Mouse (Mus musculus) large intestine, adult 2 months (tissue): ENCODE results near the gene Smagp. TPM values are rescaled to one million over a fixed set of nuclear protein-coding genes. Genes with fewer than 3 reads are reported as not detected.
"Not testable (repeated sequence)": the region's sequence is repeated elsewhere in the genome, so short reads cannot be mapped to it uniquely, and the experiment has no call there.

Experiments
- DNase-seq: peaks from one replicate; pipeline ENCODE4 v3.0.0-alpha.2; 2012; ENCODE audit warnings: low read depth, low spot score
- WGBS: fragments of 180-500 bp; shearing (Covaris S2); methylation state at CpG from one replicate; pipeline ENCODE4 v1.1.7; 2018; 5-methylcytosine and 5-hydroxymethylcytosine counted together
- polyA plus RNA-seq: library from polyadenylated mRNA; depleted of rRNA; stranded (reverse); fragments of >200 nt; gene quantifications from 2 replicates; pipeline ENCODE4 v1.2.3, GENCODE M21; 2012

Smagp gene
- polyA plus RNA-seq, 1 experiment = 206 TPM

GRCm38 (mm10) chr15:100631454-100632170, 5.1 kb downstream of the Smagp start:
- WGBS = 80% methylated on average over 12 of the region's 12 CpGs

GRCm38 (mm10) chr15:100630126-100630525, 6.6 kb downstream of the Smagp start:
- WGBS = 89% methylated on average over 3 of the region's 3 CpGs
- no peak for DNase-seq

More at GRCm38 (mm10) chr15:100631454-100632170, 5.1 kb downstream of the Smagp start:
- no peak for DNase-seq

- no peak for DNase-seq
- 31% methylated on average over 7 of the region's 7 CpGs for WGBS
Observed at GRCm38 (mm10) chr15:100628797-100629196, 7.9 kb downstream of the Smagp start.

- WGBS = 13% methylated on average over 11 of the region's 11 CpGs
- no peak for DNase-seq
Observed at GRCm38 (mm10) chr15:100627774-100628370, 8.9 kb downstream of the Smagp start.

- WGBS = 11% methylated on average over 10 of the region's 10 CpGs
- DNase-seq = peak; percentile 68
Observed at GRCm38 (mm10) chr15:100627287-100627686, 9.5 kb downstream of the Smagp start.

- WGBS = 93% methylated on average over 3 of the region's 3 CpGs
- DNase-seq = no peak
Observed at GRCm38 (mm10) chr15:100624435-100624834, 12.3 kb downstream of the Smagp start.

- DNase-seq = no peak
- WGBS = 89% methylated on average over 9 of the region's 9 CpGs
Observed at GRCm38 (mm10) chr15:100623754-100624153, 13.0 kb downstream of the Smagp start.

- 75% methylated on average over 7 of the region's 7 CpGs for WGBS
- no peak for DNase-seq
Observed at GRCm38 (mm10) chr15:100622164-100622563, 14.6 kb downstream of the Smagp start.

- WGBS = 55% methylated on average over 9 of the region's 9 CpGs
- not testable (repeated sequence) for DNase-seq
Observed at GRCm38 (mm10) chr15:100621671-100622070, 15.1 kb downstream of the Smagp start.

GRCm38 (mm10) chr15:100619200-100619599, 17.5 kb downstream of the Smagp start:
- no peak for DNase-seq
- WGBS = 47% methylated on average over 7 of the region's 7 CpGs

- DNase-seq = no peak
- WGBS = under 1% methylated on average over 19 of the region's 19 CpGs
Observed at GRCm38 (mm10) chr15:100616221-100616620, 20.5 kb downstream of the Smagp start.

- DNase-seq = peak; percentile 62
- WGBS = under 1% methylated on average over 43 of the region's 43 CpGs
Observed at GRCm38 (mm10) chr15:100615825-100616220, 20.9 kb downstream of the Smagp start.

- DNase-seq = peak; percentile 97
- WGBS = under 1% methylated on average over 94 of the region's 99 CpGs
Observed at GRCm38 (mm10) chr15:100614996-100615824, 21.5 kb downstream of the Smagp start, which contains the start of gene Dazap2. Dazap2 (plus strand) TSS chr15:100615349.

- WGBS = 7% methylated on average over 43 of the region's 43 CpGs
- DNase-seq = no peak
Observed at GRCm38 (mm10) chr15:100614218-100614995, 22.3 kb downstream of the Smagp start.

- no peak for DNase-seq
- WGBS = 6% methylated on average over 16 of the region's 16 CpGs
Observed at GRCm38 (mm10) chr15:100613584-100613983, 23.2 kb downstream of the Smagp start.

- WGBS = 62% methylated on average over 2 of the region's 2 CpGs
Observed at GRCm38 (mm10) chr15:100612432-100612831, 24.3 kb downstream of the Smagp start.

GRCm38 (mm10) chr15:100611951-100612350, 24.8 kb downstream of the Smagp start:
- no peak for DNase-seq
- WGBS = 85% methylated on average over 7 of the region's 7 CpGs

More at GRCm38 (mm10) chr15:100612432-100612831, 24.3 kb downstream of the Smagp start:
- DNase-seq = no peak

GRCm38 (mm10) chr15:100606677-100607076, 30.1 kb downstream of the Smagp start:
- WGBS = 90% methylated on average over 8 of the region's 8 CpGs
- not testable (repeated sequence) for DNase-seq

- WGBS = 63% methylated on average over 3 of the region's 3 CpGs
- DNase-seq = no peak
Observed at GRCm38 (mm10) chr15:100601669-100602068, 35.1 kb downstream of the Smagp start.
